Mouse (Mus musculus): ENCODE data around the gene Naaladl1. TPM values are rescaled to one million over a fixed set of nuclear protein-coding genes. Genes with fewer than 3 reads are reported as not detected.

The Naaladl1 gene
- polyA plus RNA-seq, 1 experiment from 2014 or later = 3.9 TPM

- Histone ChIP-seq H3K4me1 (ENCODE audit: control insufficient read depth, insufficient read depth, low read length) (no peaks in the 10 kb centered on the region), H3K4me2 (ENCODE audit: low read depth, low read length) (no peak overlapping the region), H3K4me3 (ENCODE audit: low read length) (no peak overlapping the region), H3K36me3 (ENCODE audit: control insufficient read depth, insufficient read depth) (no peaks in the 10 kb centered on the region), H3K27ac (ENCODE audit: low read length) (no peak overlapping the region), H3K9ac (ENCODE audit: low read length) (no peak overlapping the region), H3K9me3 (replicated peaks; ENCODE audit: control insufficient read depth, low read length) (no peaks in the 10 kb centered on the region), H3K27me3 (ENCODE audit: control insufficient read depth, insufficient read depth, low read length) (no peaks in the 10 kb centered on the region)
- no peak for ATAC-seq (replicated peaks; ENCODE audit: extremely low read depth, insufficient read depth, low FRiP score)
- WGBS = 76% methylated on average over 6 of the region's 6 CpGs
Observed at GRCm38 (mm10) chr19:6101186-6101585, 4.4 kb upstream of the Naaladl1 start.

DNA sequence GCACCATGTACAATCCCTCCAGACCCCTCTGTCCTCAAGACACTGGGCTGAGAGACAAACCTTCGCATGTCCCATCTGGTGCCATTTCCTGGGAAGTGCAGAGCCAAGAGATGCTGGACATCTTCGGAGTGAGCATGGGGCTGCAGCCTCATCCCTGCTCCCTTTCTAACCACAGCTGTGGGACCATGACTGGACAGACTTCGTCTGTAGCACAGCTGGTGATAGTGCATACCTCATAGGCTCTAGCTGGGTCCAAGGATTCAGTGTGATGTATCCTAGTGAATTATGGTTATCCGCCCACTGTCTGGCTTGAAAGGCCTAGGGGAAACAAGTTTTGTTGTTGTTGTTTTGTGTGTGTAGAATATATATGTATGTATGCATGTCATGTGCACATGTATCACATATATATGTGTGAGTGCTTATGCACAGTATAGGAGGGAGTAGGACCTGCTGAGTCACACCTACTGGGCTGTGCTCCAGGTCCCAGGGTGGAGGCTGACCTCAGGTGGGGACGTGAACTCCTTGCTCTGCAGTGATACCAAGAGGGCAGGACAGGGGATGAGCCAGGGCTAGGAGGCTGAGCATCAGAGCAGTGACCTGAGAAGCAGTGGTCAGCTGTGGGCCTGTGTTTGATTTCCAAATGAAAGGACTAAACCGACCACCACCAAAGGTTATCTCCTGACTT is 3.3 kb upstream of the Naaladl1 start:
- Histone ChIP-seq H3K27me3 (ENCODE audit: control insufficient read depth, insufficient read depth, low read length) (no peaks in the 10 kb centered on the region), H3K9me3 (replicated peaks; ENCODE audit: control insufficient read depth, low read length) (no peaks in the 10 kb centered on the region), H3K4me3 (ENCODE audit: low read length) (no peak overlapping the region), H3K9ac (ENCODE audit: low read length) (no peak overlapping the region), H3K4me2 (ENCODE audit: low read depth, low read length) (no peak overlapping the region), H3K4me1 (ENCODE audit: control insufficient read depth, insufficient read depth, low read length) (no peaks in the 10 kb centered on the region), H3K36me3 (ENCODE audit: control insufficient read depth, insufficient read depth) (no peaks in the 10 kb centered on the region), H3K27ac (ENCODE audit: low read length) (no peak overlapping the region)
- WGBS = 67% methylated on average over 6 of the region's 6 CpGs
- ATAC-seq (replicated peaks; ENCODE audit: extremely low read depth, insufficient read depth, low FRiP score) = no peak

DNA sequence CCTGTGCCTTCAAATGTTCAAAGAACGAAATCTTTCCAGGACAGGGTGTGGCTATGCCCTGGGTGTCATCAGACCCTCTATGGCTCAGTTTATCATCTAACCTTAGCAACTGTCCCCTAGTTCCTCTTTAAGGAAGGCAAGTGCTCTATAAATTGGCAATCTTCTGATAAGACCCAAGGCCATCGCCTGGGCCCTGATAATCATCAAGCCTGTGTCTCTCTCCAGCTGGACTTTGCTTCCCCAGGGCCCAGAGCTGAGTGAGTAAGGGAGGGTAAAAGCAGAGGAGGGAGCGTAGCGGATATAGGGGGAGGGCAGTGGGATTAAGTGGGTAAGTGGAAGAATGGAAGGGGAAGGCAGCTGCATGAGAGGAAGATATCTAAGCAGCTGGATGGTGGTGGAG is 1.1 kb upstream of the Naaladl1 start:
- no peaks in the 10 kb centered on the region for H3K4me1 ChIP-seq (ENCODE audit: control insufficient read depth, insufficient read depth, low read length)
- no peak overlapping the region for H3K9ac ChIP-seq (ENCODE audit: low read length)
- no peak overlapping the region for H3K4me2 ChIP-seq (ENCODE audit: low read depth, low read length)
- WGBS = 64% methylated on average over 4 of the region's 4 CpGs
- no peak overlapping the region for H3K4me3 ChIP-seq (ENCODE audit: low read length)
- ATAC-seq (replicated peaks; ENCODE audit: extremely low read depth, insufficient read depth, low FRiP score) = no peak
- H3K36me3 ChIP-seq (ENCODE audit: control insufficient read depth, insufficient read depth) = no peaks in the 10 kb centered on the region
- no peaks in the 10 kb centered on the region for H3K9me3 ChIP-seq (replicated peaks; ENCODE audit: control insufficient read depth, low read length)
- H3K27ac ChIP-seq (ENCODE audit: low read length) = no peak overlapping the region
- H3K27me3 ChIP-seq (ENCODE audit: control insufficient read depth, insufficient read depth, low read length) = no peaks in the 10 kb centered on the region

DNA sequence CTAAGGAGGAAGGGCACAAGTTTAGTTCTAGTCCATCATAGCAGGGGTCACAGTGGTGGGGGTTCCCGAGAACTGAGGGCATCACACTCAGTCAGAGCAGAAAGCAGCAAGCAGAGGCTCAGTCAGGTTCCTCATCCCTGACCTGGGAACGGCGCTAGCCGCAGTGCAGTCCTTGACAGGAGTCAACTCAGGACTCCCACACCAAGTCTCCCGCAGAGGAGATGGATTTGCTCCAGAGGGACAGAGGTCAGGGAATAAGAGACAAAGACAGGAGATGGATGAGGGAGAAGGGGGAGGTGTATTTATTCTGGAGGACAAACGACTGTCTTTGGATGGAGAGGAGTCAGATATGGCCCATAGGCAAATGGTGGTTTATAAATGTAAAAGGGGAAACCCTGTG is 7.5 kb downstream of the Naaladl1 start:
- H3K9ac ChIP-seq (ENCODE audit: low read length) = no peak overlapping the region
- H3K9me3 ChIP-seq (replicated peaks; ENCODE audit: control insufficient read depth, low read length) = no peaks in the 10 kb centered on the region
- peaks cover 17% of the 10 kb centered on the region for H3K36me3 ChIP-seq (ENCODE audit: control insufficient read depth, insufficient read depth)
- H3K27ac ChIP-seq (ENCODE audit: low read length) = no peak overlapping the region
- no peak for ATAC-seq (replicated peaks; ENCODE audit: extremely low read depth, insufficient read depth, low FRiP score)
- 52% methylated on average over 6 of the region's 6 CpGs for WGBS
- H3K4me3 ChIP-seq (ENCODE audit: low read length) = no peak overlapping the region
- H3K4me1 ChIP-seq (ENCODE audit: control insufficient read depth, insufficient read depth, low read length) = peaks cover 17% of the 10 kb centered on the region
- no peaks in the 10 kb centered on the region for H3K27me3 ChIP-seq (ENCODE audit: control insufficient read depth, insufficient read depth, low read length)
- H3K4me2 ChIP-seq (ENCODE audit: low read depth, low read length) = no peak overlapping the region

DNA sequence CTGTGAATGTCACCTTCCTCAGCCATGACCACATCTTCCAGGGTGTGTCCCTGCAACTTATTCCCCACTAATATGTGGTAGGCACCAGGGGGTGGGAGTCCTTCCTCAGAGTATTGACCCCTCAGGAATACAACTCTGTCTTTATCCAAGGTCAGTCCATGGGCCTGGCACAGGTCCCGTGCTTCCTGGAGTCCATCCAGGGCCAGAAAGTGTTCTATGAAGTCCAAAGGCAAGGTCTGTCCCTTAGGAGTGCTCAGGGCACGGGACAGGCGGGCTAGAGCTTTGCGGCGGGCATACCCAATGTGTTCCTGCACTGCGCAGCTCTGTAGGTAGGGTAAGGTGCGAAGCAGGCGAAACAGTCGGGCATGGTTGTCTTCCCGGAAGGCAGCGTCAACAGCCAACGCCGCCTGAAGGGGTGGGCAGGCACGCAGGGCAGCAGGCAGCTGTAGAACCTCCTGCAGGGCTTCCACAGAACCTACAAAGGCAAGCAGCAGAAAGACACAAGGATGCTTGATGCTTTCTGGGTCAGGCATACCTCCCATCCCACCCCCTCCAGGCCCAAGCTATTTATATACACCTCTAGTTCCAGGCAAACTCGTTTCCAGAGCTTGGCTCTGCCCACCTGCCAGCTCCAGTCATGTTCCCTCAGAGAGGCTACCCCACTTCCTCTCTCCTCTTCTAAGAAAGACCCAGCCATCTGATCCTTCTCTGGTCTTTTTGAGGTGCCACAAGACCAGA is 10.7 kb downstream of the Naaladl1 start:
- Histone ChIP-seq H3K9ac (ENCODE audit: low read length) (peak overlapping the region; percentile 59), H3K9me3 (replicated peaks; ENCODE audit: control insufficient read depth, low read length) (no peaks in the 10 kb centered on the region), H3K36me3 (ENCODE audit: control insufficient read depth, insufficient read depth) (peaks cover 17% of the 10 kb centered on the region), H3K4me1 (ENCODE audit: control insufficient read depth, insufficient read depth, low read length) (peaks cover 22% of the 10 kb centered on the region), H3K4me2 (ENCODE audit: low read depth, low read length) (peak overlapping the region; percentile 92), H3K4me3 (ENCODE audit: low read length) (no peak overlapping the region), H3K27me3 (ENCODE audit: control insufficient read depth, insufficient read depth, low read length) (no peaks in the 10 kb centered on the region), H3K27ac (ENCODE audit: low read length) (peak overlapping the region; percentile 45; the same call in 1 of the 2 replicates)
- WGBS = 82% methylated on average over 15 of the region's 15 CpGs
- no peak for ATAC-seq (replicated peaks; ENCODE audit: extremely low read depth, insufficient read depth, low FRiP score)

DNA sequence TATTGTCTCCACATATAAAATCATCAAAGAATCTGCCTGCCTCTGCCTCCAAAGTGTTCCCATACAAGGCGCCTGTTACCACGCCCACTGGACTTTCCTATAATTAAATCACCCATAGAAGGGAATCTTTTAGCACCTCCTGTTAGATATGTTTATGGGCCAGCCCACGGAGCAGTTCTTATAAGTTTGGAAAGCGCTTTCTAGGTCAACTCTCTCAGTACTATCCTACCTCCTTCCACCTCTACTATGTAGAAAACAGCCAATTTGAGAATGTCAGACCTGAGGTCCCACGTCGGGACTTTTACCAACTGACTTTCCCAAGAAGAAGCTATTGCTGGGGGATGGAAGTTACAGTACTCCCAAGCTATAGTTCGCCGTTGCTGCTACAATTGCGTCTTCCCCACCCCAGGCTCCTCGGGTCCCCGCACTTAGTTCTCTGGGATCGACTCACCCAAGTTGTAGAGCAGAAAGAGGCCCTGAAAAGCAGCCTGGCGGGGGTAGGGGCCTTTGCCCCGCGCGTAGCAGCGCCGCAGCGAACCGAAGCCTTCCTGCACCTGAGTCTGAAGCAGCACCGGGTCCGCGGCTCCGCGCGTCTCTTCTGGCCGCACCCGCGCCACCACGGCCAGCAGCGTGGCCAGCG is 11.9 kb downstream of the Naaladl1 start:
- WGBS = 4% methylated on average over 32 of the region's 32 CpGs
- H3K4me3 ChIP-seq (ENCODE audit: low read length) = peak overlapping the region; percentile 86
- H3K9me3 ChIP-seq (replicated peaks; ENCODE audit: control insufficient read depth, low read length) = no peaks in the 10 kb centered on the region
- no peaks in the 10 kb centered on the region for H3K27me3 ChIP-seq (ENCODE audit: control insufficient read depth, insufficient read depth, low read length)
- H3K4me2 ChIP-seq (ENCODE audit: low read depth, low read length) = peak overlapping the region; percentile 92
- peak overlapping the region; percentile 87 for H3K9ac ChIP-seq (ENCODE audit: low read length)
- peaks cover 17% of the 10 kb centered on the region for H3K36me3 ChIP-seq (ENCODE audit: control insufficient read depth, insufficient read depth)
- no peak for ATAC-seq (replicated peaks; ENCODE audit: extremely low read depth, insufficient read depth, low FRiP score)
- H3K4me1 ChIP-seq (ENCODE audit: control insufficient read depth, insufficient read depth, low read length) = peaks cover 22% of the 10 kb centered on the region
- peak overlapping the region; percentile 97 for H3K27ac ChIP-seq (ENCODE audit: low read length)

DNA sequence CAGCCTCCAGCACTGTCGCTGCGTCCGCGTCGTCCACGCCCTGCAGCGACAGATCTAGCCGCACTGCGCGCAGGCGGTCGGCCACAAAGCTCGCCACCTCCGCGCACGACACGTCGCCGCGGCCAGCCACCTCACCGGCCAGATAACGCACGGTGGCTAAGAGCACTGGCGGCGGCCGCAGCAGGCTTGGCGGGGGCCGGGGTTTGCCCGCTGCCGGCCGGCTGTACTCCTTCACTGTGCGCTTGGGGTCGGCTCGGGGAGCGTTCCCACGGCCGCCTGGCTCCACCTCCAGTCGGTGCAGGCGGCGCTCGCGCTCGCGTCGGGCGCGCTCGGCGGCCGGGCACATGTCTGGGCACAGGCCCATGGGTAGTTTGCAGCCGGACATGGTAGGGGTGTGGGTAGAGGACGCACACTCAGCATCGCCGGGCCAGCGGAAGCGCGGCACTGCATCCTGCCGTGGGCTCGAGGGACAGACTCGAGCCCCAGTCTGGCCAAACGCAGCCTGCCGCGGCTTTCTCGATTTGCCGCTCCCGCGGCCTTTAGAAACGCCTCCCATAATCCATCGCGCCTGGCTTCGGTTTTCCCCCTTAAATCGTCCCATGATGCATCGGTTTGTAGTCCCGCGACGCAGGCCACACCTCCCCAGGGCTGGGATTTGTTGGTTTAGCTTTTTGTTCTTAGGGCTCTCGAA is 12.5 kb downstream of the Naaladl1 start, which contains the start of gene Sac3d1:
Gene Sac3d1, minus strand, starts transcription at position 665 of the 691 bp plus-strand sequence.
- H3K4me2 ChIP-seq (ENCODE audit: low read depth, low read length) = peak within 1 kb of the TSS; percentile 92
- H3K9me3 ChIP-seq (replicated peaks; ENCODE audit: control insufficient read depth, low read length) = no peaks in the 10 kb centered on the region
- peak within 1 kb of the TSS; percentile 97 for H3K27ac ChIP-seq (ENCODE audit: low read length)
- H3K36me3 ChIP-seq (ENCODE audit: control insufficient read depth, insufficient read depth) = peaks cover 17% of the 10 kb centered on the region
- ATAC-seq (replicated peaks; ENCODE audit: extremely low read depth, insufficient read depth, low FRiP score) = peak; percentile 89
- H3K4me1 ChIP-seq (ENCODE audit: control insufficient read depth, insufficient read depth, low read length) = peaks cover 22% of the 10 kb centered on the region
- peak within 1 kb of the TSS; percentile 86 for H3K4me3 ChIP-seq (ENCODE audit: low read length)
- H3K27me3 ChIP-seq (ENCODE audit: control insufficient read depth, insufficient read depth, low read length) = no peaks in the 10 kb centered on the region
- peak within 1 kb of the TSS; percentile 87 for H3K9ac ChIP-seq (ENCODE audit: low read length)
- under 1% methylated on average over 77 of the region's 77 CpGs for WGBS

DNA sequence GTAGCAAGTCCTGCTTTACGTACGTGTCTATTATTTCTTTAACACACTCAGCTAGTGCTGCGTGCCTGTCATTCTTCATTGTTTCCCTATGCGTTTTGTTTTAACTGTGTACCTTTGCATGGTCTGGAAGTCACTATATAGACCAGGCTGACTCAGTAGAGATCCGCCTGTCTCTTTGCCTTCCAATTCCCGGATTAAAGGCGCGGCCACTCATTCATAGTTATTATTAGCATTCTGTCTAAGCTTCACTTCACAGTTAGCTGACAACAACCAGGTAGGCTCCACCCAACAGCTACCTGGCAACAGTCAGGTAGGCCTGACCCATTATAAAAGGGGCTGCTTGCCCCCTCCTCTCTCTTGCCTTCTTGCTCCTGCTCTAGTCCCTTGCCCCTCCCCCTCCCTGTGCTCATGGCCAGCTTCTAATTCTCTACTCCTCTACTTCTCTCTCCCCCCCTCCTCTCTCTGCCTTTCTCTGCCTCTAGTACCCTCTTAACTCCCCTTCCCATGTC is 13.1 kb downstream of the Naaladl1 start:
- Histone ChIP-seq H3K4me1 (ENCODE audit: control insufficient read depth, insufficient read depth, low read length) (peaks cover 22% of the 10 kb centered on the region), H3K9ac (ENCODE audit: low read length) (peak overlapping the region; percentile 87)

More for the DNA sequence above, 13.1 kb downstream of the Naaladl1 start:
- peak overlapping the region; percentile 86 for H3K4me3 ChIP-seq (ENCODE audit: low read length)
- H3K27me3 ChIP-seq (ENCODE audit: control insufficient read depth, insufficient read depth, low read length) = no peaks in the 10 kb centered on the region
- 2% methylated on average over 8 of the region's 8 CpGs for WGBS
- H3K36me3 ChIP-seq (ENCODE audit: control insufficient read depth, insufficient read depth) = peaks cover 17% of the 10 kb centered on the region
- ATAC-seq (replicated peaks; ENCODE audit: extremely low read depth, insufficient read depth, low FRiP score) = peak; percentile 9; the same call in 1 of the 2 replicates
- H3K27ac ChIP-seq (ENCODE audit: low read length) = peak overlapping the region; percentile 97
- H3K9me3 ChIP-seq (replicated peaks; ENCODE audit: control insufficient read depth, low read length) = no peaks in the 10 kb centered on the region
- H3K4me2 ChIP-seq (ENCODE audit: low read depth, low read length) = peak overlapping the region; percentile 92
